Mouse (Mus musculus) ES-E14 (cell line): ENCODE measurements at regions not wholly inside any gene's neighbourhood (a gene's known extent, or its start where the extent isn't known, plus 50 kb on each side); places are given as distances from the start of the nearest gene placed in this dataset.

Source experiments
- DNase-seq: peaks from one replicate; pipeline ENCODE4 v3.0.0-alpha.2; 2013; ENCODE audit warnings: low read depth, low spot score
- H3K27ac ChIP-seq: 2 replicates; pipeline ENCODE4 v1.5.1; 2012; ENCODE audit warnings: low read depth, mild to moderate bottlenecking, low read length, moderate library complexity, mixed read lengths; ENCODE audit not compliant: poor library complexity, insufficient read depth, severe bottlenecking
- H3K36me3 ChIP-seq: 2 replicates; pipeline ENCODE4 v1.6.1; 2012; ENCODE audit warnings: mild to moderate bottlenecking, low read length, moderate library complexity, mixed read lengths; ENCODE audit not compliant: control insufficient read depth, poor library complexity, insufficient read depth, severe bottlenecking
- H3K4me1 ChIP-seq, 2 experiments: fragments of 150-350 bp in 1 of 2; sonication (generic) in 1 of 2; 2 replicates each; pipeline ENCODE4 v1.6.1; 2012; ENCODE audit warnings: low read length in 2 of 2, mild to moderate bottlenecking in 1 of 2, mixed read lengths in 1 of 2; ENCODE audit not compliant: control insufficient read depth in 2 of 2, insufficient read depth in 2 of 2, poor library complexity in 1 of 2
- H3K4me3 ChIP-seq, 2 experiments: fragments of 150-350 bp in 1 of 2; sonication (generic) in 1 of 2; 2 replicates each; pipeline ENCODE4 v1.5.1; 2012; ENCODE audit warnings: low read length in 2 of 2, low read depth in 1 of 2, mild to moderate bottlenecking in 1 of 2, mixed read lengths in 1 of 2; ENCODE audit not compliant: insufficient read depth in 1 of 2, poor library complexity in 1 of 2, severe bottlenecking in 1 of 2
- H3K9ac ChIP-seq: 2 replicates; pipeline ENCODE4 v1.6.1; 2012; ENCODE audit warnings: low read depth, mild to moderate bottlenecking, low read length, mixed read lengths; ENCODE audit not compliant: poor library complexity, insufficient read depth, severe bottlenecking
- H3K9me3 ChIP-seq: fragments of 150-350 bp; sonication (generic); 2 replicates; pipeline ENCODE4 v1.6.1; 2012; ENCODE audit warnings: low read depth, mild to moderate bottlenecking, low read length; ENCODE audit not compliant: control insufficient read depth, insufficient read depth
- CHD2 ChIP-seq: IDR thresholded peaks from 2 replicates; pipeline ENCODE4 v1.6.1; 2014; ENCODE audit warnings: mild to moderate bottlenecking, low read depth, low read length, inconsistent platforms
- HCFC1 ChIP-seq: IDR thresholded peaks from 2 replicates; pipeline ENCODE4 v1.6.1; 2012; ENCODE audit warnings: low read length, inconsistent platforms, borderline replicate concordance; ENCODE audit not compliant: insufficient read depth
- MAFK ChIP-seq: IDR thresholded peaks from 2 replicates; pipeline ENCODE4 v1.6.1; 2014; ENCODE audit warnings: mild to moderate bottlenecking, low read depth, low read length, inconsistent platforms; ENCODE audit not compliant: insufficient read depth
- ZC3H11A ChIP-seq: IDR thresholded peaks from 2 replicates; pipeline ENCODE4 v1.6.1; 2012; ENCODE audit warnings: low read depth, mild to moderate bottlenecking, inconsistent platforms, low read length, borderline replicate concordance
- ZNF384 ChIP-seq: IDR thresholded peaks from 2 replicates; pipeline ENCODE4 v1.6.1; 2012; ENCODE audit warnings: low read depth, low read length, inconsistent platforms
- in situ Hi-C, 2 experiments: fragments of 600-800 bp; cut with MboI; formaldehyde crosslinking; loops; one replicate each; pipeline ENCODE4 v1.15.1; 2025; ENCODE audit warnings: low sequenced_read_pairs in 2 of 2, inconsistent platforms in 1 of 2; ENCODE audit not compliant: unreplicated experiment in 2 of 2

GRCm38 (mm10) chr17:27318969-27319695 lies 114.9 kb upstream of the Lemd2 start:
- H3K36me3 ChIP-seq, result no peaks in the 10 kb centered on the region
- no peak for DNase-seq
- H3K4me3 ChIP-seq, result no peak overlapping the region
- H3K4me1 ChIP-seq, result peaks cover 0 to 6% of the 10 kb centered on the region in 2 experiments; a peak in 2 of 4 replicates
- TF ChIP-seq MAFK, result peak; percentile 41; the same call in 1 of the 2 replicates
- no peak for TF ChIP-seq ZNF384
- no peak overlapping the region for H3K9ac ChIP-seq
- H3K9me3 ChIP-seq, result no peaks in the 10 kb centered on the region
- in situ Hi-C loops, result no loop called here
- no peak overlapping the region for H3K27ac ChIP-seq

- no peak overlapping the region for H3K9ac ChIP-seq
- H3K4me1 ChIP-seq, result peaks cover 0 to 6% of the 10 kb centered on the region in 2 experiments; a peak in 2 of 4 replicates
- no peak for DNase-seq
- H3K4me3 ChIP-seq, result no peak overlapping the region
- H3K27ac ChIP-seq, result no peak overlapping the region
- TF ChIP-seq CHD2 (no peak), HCFC1 (no peak), ZNF384 (no peak), ZC3H11A (no peak), MAFK (no peak)
- H3K9me3 ChIP-seq, result no peaks in the 10 kb centered on the region
- in situ Hi-C loops, result no loop called here
- H3K36me3 ChIP-seq, result no peaks in the 10 kb centered on the region
These were observed 113.5 kb upstream of the Lemd2 start for GRCm38 (mm10) chr17:27317576-27318277.

- H3K36me3 ChIP-seq, result no peaks in the 10 kb centered on the region
- no peak for DNase-seq
- H3K4me1 ChIP-seq, result peaks cover 0 to 6% of the 10 kb centered on the region in 2 experiments; a peak in 2 of 4 replicates
- no peak for TF ChIP-seq ZNF384
- TF ChIP-seq HCFC1, result no peak
- TF ChIP-seq CHD2, result no peak
- no peak for TF ChIP-seq MAFK
- no peak overlapping the region for H3K4me3 ChIP-seq
- H3K9me3 ChIP-seq, result no peaks in the 10 kb centered on the region
- in situ Hi-C loops, result no loop called here
- no peak overlapping the region for H3K9ac ChIP-seq
- H3K27ac ChIP-seq, result no peak overlapping the region
These were observed 112.7 kb upstream of the Lemd2 start for GRCm38 (mm10) chr17:27316711-27317575.

- H3K4me3 ChIP-seq, result no peak overlapping the region
- H3K36me3 ChIP-seq, result no peaks in the 10 kb centered on the region
- peaks cover 0 to 6% of the 10 kb centered on the region in 2 experiments; a peak in 2 of 4 replicates for H3K4me1 ChIP-seq
- TF ChIP-seq ZC3H11A, result no peak
- TF ChIP-seq CHD2, result no peak
- no peak for TF ChIP-seq MAFK
- no peak for TF ChIP-seq ZNF384
- TF ChIP-seq HCFC1, result no peak
- H3K9me3 ChIP-seq, result no peaks in the 10 kb centered on the region
- in situ Hi-C loops, result no loop called here
- no peak for DNase-seq
- no peak overlapping the region for H3K27ac ChIP-seq
- no peak overlapping the region for H3K9ac ChIP-seq
These were observed 111.8 kb upstream of the Lemd2 start for GRCm38 (mm10) chr17:27315947-27316628.
